Mouse (Mus musculus): Measurements from ENCODE around the gene Shcbp1l.

The Shcbp1l gene

GRCm38 (mm10) chr1:153489132-153489531, 64.2 kb downstream of the Shcbp1l start:
- DNase-seq = peak; percentile 24 to 52

- no peak for DNase-seq
Measured at GRCm38 (mm10) chr1:153489540-153489939, 64.6 kb downstream of the Shcbp1l start.

GRCm38 (mm10) chr1:153489963-153490362, 65.0 kb downstream of the Shcbp1l start:
- peak in 1 of 2 experiments; percentile 44 for DNase-seq

- DNase-seq = no peak
Measured at GRCm38 (mm10) chr1:153491345-153491744, 66.4 kb downstream of the Shcbp1l start.

DNA sequence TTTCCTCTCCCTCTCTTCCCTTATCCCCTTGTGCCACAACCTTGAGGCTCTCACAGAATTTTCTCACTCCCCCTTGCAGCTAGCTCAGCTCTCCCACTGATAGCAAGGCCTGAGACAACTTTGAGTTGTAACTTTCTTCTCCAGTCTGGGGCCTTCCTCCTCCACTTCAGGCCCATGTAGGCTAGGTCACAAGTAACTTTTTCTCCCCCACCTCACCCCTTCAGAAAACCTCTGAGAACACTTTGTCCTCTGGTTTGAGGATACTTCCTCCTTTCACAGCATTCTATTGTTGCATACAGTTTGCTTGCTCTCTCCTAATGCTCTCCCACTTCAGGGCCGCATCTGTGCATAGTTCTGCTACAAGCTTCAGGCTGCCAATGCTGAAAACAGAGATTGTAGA, 66.9 kb downstream of the Shcbp1l start:
- DNase-seq = no peak

- peak; percentile 77 to 84 for DNase-seq
Measured at GRCm38 (mm10) chr1:153493338-153493737, 68.4 kb downstream of the Shcbp1l start.

DNA sequence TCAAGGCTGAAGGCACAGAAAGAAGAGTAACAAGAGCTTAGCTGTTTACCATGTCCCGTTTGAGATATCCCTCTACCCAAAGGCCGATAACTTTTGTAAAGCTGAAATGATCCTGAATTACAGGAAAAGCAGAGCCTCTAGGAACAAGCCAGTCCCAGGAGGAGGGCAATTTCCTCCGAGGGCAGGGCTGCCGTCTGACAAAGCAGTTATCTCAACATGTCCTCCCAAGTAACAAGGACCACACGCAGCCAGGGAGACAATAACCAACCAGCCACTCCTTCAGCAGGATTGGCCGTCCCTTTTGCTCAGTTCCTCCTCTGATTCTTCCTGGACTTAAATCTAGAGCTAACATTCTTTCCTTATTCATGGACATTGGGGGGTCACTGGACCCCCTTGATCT, 69.0 kb downstream of the Shcbp1l start:
- no peak for DNase-seq

- no peak for DNase-seq
Measured at GRCm38 (mm10) chr1:153496030-153496429, 71.1 kb downstream of the Shcbp1l start.

- DNase-seq = peak; percentile 20 to 53
Measured at GRCm38 (mm10) chr1:153500030-153500429, 75.1 kb downstream of the Shcbp1l start.

DNA sequence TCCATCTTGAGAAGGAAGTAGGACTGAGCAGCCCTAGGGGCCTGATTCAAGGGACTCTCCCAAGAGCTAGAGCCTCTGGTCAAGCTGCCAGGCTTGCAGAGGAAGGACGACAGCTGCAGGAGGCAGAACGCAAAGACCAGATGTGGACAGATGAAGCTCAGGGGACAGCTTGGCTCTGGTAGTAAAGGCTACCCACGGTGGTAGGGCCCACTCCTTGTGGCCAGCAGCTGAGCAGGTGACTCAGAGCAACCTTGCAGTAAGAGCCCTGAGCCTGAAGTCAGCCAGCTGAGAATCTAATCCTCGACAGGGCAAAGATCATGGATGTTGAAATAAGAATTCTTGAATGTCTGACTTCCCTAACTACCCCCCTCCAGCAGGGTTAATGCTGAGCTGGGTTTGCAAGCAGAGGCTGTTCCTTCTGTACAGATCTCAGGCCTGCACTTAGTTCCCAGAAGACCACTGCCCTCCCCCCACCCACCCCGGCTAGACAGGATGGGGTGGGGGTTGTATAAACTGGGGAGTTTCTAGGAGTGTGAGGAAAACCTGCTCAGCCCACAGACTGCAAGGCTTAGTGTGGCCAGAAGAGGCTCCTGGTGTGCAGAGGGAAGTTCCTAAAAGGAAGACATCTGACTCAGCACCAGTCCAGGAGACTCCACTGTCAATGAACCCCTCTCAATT, 76.8 kb downstream of the Shcbp1l start:
- DNase-seq = peak; percentile 58 to 88

Measured in kidney, postnatal 25 days (tissue).